Mouse (Mus musculus) erythroblast, embryonic 14.5 days (primary cell): ENCODE measurements around the gene Pcsk1n.

Experiments
- GATA1 ChIP-seq: IDR thresholded peaks from 2 replicates; pipeline ENCODE4 v1.6.1; 2012; ENCODE audit warnings: low read length, inconsistent platforms, mixed read lengths
- TAL1 ChIP-seq: IDR thresholded peaks from 3 replicates; pipeline ENCODE4 v1.6.1; 2012; ENCODE audit warnings: low read length, inconsistent platforms, mixed read lengths

GRCm38 (mm10) chrX:7947900-7948492 is 28.4 kb downstream of the Pcsk1n start:
- TF ChIP-seq GATA1 (no peak), TAL1 (no peak)
